ENCODE assay signal across 8 mouse cellular contexts in genomic region chr3:100488251-100489132, GRCm38 (mm10). TPM values are rescaled to one million over a fixed set of nuclear protein-coding genes. Genes with fewer than 3 reads are reported as not detected.
DNase-seq lines count a peak whose midpoint lies in the region; ATAC-seq and TF ChIP-seq lines count a peak whose summit lies in the region.

No protein-coding gene starts in this region.

- no peak for TF ChIP-seq CTCF in small intestine, adult 2 months (IDR thresholded peaks at IDR 0.05; ENCODE audit: extremely low read depth, insufficient read length, insufficient replicate concordance, low read depth, low read length)

- intact Hi-C loops in left cerebral cortex, postnatal 4 days (cut with DNase I), result no loop called here

- WGBS in hindbrain, embryonic 16.5 days, result under 1% methylated on average over 60 of the region's 66 CpGs
- under 1% methylated on average over 64 of the region's 66 CpGs for WGBS in small intestine, adult 2 months

- H3K4me1 ChIP-seq in hindbrain, embryonic 16.5 days (ENCODE audit: control insufficient read depth, insufficient read depth, low read depth, low read length), result peaks cover 10% of the 10 kb centered on the region
- H3K4me1 ChIP-seq in small intestine, adult 2 months (ENCODE audit: control insufficient read depth, insufficient read depth, insufficient read length, low read length), result peaks cover 4% of the 10 kb centered on the region; the same call in 1 of the 2 replicates

- peak overlapping the region; percentile 61 for H3K9ac ChIP-seq in hindbrain, embryonic 16.5 days (ENCODE audit: low read depth, low read length)

- peak; percentile 80 to 94 for DNase-seq in adrenal gland, adult (ENCODE audit: inconsistent age in 2 of 2, low spot score in 1 of 2)
- peak; percentile 35 to 54 for DNase-seq in cerebellum, postnatal 4 days (ENCODE audit: low spot score in 2 of 2)
- DNase-seq in gastrocnemius, adult 8-10 months (ENCODE audit: low spot score in 2 of 2), result peak; percentile 41 to 48
- DNase-seq in left cerebral cortex, postnatal 4 days, result peak; percentile 54
- peak; percentile 37 for DNase-seq in mesoderm, embryonic 11.5 days (ENCODE audit: low read depth, low spot score)
- DNase-seq in MN1 (ENCODE audit: low spot score), result no peak

- peak overlapping the region; percentile 100 for H3K4me2 ChIP-seq in hindbrain, embryonic 16.5 days (ENCODE audit: low read length)

- peak; percentile 54 for ATAC-seq in hindbrain, embryonic 16.5 days

- no peak overlapping the region for H3K27ac ChIP-seq in hindbrain, embryonic 16.5 days (ENCODE audit: low read depth, low read length)
- H3K27ac ChIP-seq in small intestine, adult 2 months (ENCODE audit: insufficient read depth, low read depth, low read length), result peak overlapping the region; percentile 30

- no peak for TF ChIP-seq POLR2A in small intestine, adult 2 months (IDR thresholded peaks at IDR 0.05; ENCODE audit: low read depth, low read length)

- H3K9me3 ChIP-seq in hindbrain, embryonic 16.5 days (ENCODE audit: control insufficient read depth, low read length), result no peaks in the 10 kb centered on the region

- peaks cover 26% of the 10 kb centered on the region for H3K27me3 ChIP-seq in hindbrain, embryonic 16.5 days (replicated peaks; ENCODE audit: control insufficient read depth, insufficient read depth, low read length)
- H3K27me3 ChIP-seq in small intestine, adult 2 months (ENCODE audit: control insufficient read depth, insufficient read depth, low read length), result no peaks in the 10 kb centered on the region

- H3K36me3 ChIP-seq in hindbrain, embryonic 16.5 days (ENCODE audit: control insufficient read depth, insufficient read depth, low read length), result no peaks in the 10 kb centered on the region
- no peaks in the 10 kb centered on the region for H3K36me3 ChIP-seq in small intestine, adult 2 months (ENCODE audit: control insufficient read depth, insufficient read depth, low read length)

- peak overlapping the region; percentile 63 for H3K4me3 ChIP-seq in hindbrain, embryonic 16.5 days (ENCODE audit: low read length)
- H3K4me3 ChIP-seq in small intestine, adult 2 months (ENCODE audit: low read depth, low read length), result peak overlapping the region; percentile 89

RNA-seq across cellular contexts. Expression of gene Tent5c, which starts 0.6 kb away (rescaled TPM):
- total RNA-seq in gastrocnemius, adult 8-10 months (2022), result 1 to 10 TPM in 3 of 4 experiments, under 1 TPM in 1; 0.91 to 1.6 (median 1.2) TPM
- 3.3 and 4.8 TPM in 2 replicates for polyA plus RNA-seq in hindbrain, embryonic 16.5 days (2015; fragmentation: Nextera tagmentation; extraction: Ambion mirVana)
- 1 to 10 TPM; 1.0 to 1.8 TPM for total RNA-seq in left cerebral cortex, postnatal 4 days (2021)
- polyA plus RNA-seq in small intestine, adult 2 months (2012; rRNA removed), result 7.7 and 10.3 TPM in 2 replicates
